Mouse (Mus musculus) CD4-positive, CD25-positive, alpha-beta regulatory T cell, adult 2 months (primary cell): ENCODE data around the gene Grm5.

Experiments used
- DNase-seq: peaks from one replicate; pipeline ENCODE4 v3.0.0-alpha.2; 2012; ENCODE audit warnings: low read depth, low spot score

Grm5 gene

DNA sequence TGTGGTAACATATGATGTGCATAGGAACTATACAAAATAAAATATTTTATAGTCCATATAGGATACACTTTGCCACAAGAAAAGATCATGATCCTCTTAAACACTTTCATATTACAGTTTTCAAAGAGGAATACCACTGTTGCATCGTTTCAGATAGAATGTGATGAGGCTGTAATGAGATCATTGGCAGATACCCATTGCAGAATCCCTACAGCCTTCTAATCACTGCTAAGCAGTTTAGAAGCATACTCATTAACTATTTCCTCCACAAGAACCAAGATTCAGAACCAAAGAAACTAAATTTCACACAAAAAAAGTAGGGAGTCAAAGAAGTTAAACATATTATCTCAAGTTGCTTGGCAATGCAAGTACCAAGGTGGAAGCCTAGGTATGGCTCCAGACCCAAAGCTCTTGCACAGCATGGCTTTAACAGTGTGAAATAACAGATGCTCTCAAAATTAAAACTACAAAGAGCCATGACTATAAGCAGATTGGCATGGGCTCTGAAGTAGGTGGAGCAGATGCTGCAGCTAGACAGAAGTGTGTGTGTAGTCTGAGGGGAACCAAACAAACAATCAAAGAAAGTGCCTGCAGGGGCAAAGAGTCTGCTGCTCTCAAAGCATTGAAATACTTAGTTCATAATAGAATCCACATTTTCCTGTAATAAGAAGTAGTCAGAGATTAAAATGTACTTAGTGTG lies 575.7 kb downstream of the Grm5 start:
- no peak for DNase-seq

DNA sequence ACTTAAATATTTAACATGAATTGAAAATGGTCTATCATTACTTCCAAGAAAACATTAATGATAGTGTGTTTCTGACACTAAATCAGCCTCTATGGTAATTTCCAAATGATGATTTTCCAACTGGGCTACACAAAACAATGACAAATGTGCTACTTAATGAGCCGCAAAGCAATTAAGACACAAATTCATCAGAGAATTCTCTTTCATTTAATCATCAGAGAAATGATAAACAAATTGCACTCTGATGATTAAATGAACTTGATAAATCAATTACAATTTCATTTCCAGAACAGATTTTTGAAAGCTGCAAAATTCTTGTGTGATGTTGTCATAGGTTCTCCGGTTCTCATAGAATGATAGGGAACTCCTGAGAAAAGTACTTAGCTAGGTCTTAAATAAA lies 577.6 kb downstream of the Grm5 start:
- DNase-seq = no peak
